Mouse (Mus musculus) MEL (cell line): Measurements from ENCODE around the gene Map3k4. TPM values are rescaled to one million over a fixed set of nuclear protein-coding genes. Genes with fewer than 3 reads are reported as not detected.
A peak's percentile ranks its signal among the peaks of the same experiment; 100 is the strongest.

ENCODE experiments used
- DNase-seq: peaks from one replicate; pipeline ENCODE4 v3.0.0; 2011; ENCODE audit warnings: low read depth, low spot score
- H3K27ac ChIP-seq: 2 replicates; pipeline ENCODE4 v1.5.1; 2012; ENCODE audit warnings: low read depth, mild to moderate bottlenecking, control low read depth, low read length, moderate library complexity; ENCODE audit not compliant: control insufficient read depth
- H3K27me3 ChIP-seq, 2 experiments: fragments of 150-350 bp in 1 of 2; sonication (generic) in 1 of 2; 2 replicates each; pipeline ENCODE4 v1.6.1; 2012; ENCODE audit warnings: low read length in 2 of 2, mild to moderate bottlenecking in 2 of 2, improper control_type of control experiment in 1 of 2, moderate library complexity in 1 of 2; ENCODE audit not compliant: insufficient read depth in 2 of 2, control insufficient read depth in 1 of 2
- H3K36me3 ChIP-seq, 2 experiments: 2 replicates each; pipeline ENCODE4 v1.6.1; 2012 to 2014; ENCODE audit warnings: low read length in 2 of 2, improper control_type of control experiment in 1 of 2, inconsistent platforms in 1 of 2, mild to moderate bottlenecking in 1 of 2; ENCODE audit not compliant: insufficient read depth in 2 of 2, control insufficient read depth in 1 of 2
- H3K4me1 ChIP-seq, 2 experiments: fragments of 150-350 bp in 1 of 2; sonication (generic) in 1 of 2; 2 replicates each; pipeline ENCODE4 v1.6.1; 2012; ENCODE audit warnings: low read length in 2 of 2, improper control_type of control experiment in 1 of 2, mild to moderate bottlenecking in 1 of 2; ENCODE audit not compliant: insufficient read depth in 2 of 2, control insufficient read depth in 1 of 2
- H3K4me3 ChIP-seq, 2 experiments: fragments of 150-350 bp in 1 of 2; sonication (generic) in 1 of 2; 2 replicates each; pipeline ENCODE4 v1.5.1; 2012; ENCODE audit warnings: low read depth in 2 of 2, low read length in 2 of 2, mild to moderate bottlenecking in 2 of 2, moderate library complexity in 2 of 2, control low read depth in 1 of 2, improper control_type of control experiment in 1 of 2; ENCODE audit not compliant: control insufficient read depth in 1 of 2, insufficient read depth in 1 of 2
- H3K79me2 ChIP-seq: 2 replicates; pipeline ENCODE4 v1.6.1; 2012; ENCODE audit warnings: mild to moderate bottlenecking, low read length, moderate library complexity; ENCODE audit not compliant: control insufficient read depth, poor library complexity, insufficient read depth
- H3K9ac ChIP-seq: 2 replicates; pipeline ENCODE4 v1.6.1; 2012; ENCODE audit warnings: low read depth, mild to moderate bottlenecking, control low read depth, low read length, moderate library complexity; ENCODE audit not compliant: control insufficient read depth, poor library complexity, severe bottlenecking
- H3K9me3 ChIP-seq: fragments of 150-350 bp; sonication (generic); replicated peaks from 2 replicates; pipeline ENCODE4 v1.6.1; 2012; ENCODE audit warnings: mild to moderate bottlenecking, low read length, improper control_type of control experiment, moderate library complexity; ENCODE audit not compliant: insufficient read depth
- BHLHE40 ChIP-seq: IDR thresholded peaks from 2 replicates; pipeline ENCODE4 v1.6.1; 2012; ENCODE audit warnings: low read depth, mild to moderate bottlenecking, inconsistent platforms, low read length, improper control_type of control experiment, borderline replicate concordance
- CHD1 ChIP-seq: IDR thresholded peaks from 2 replicates; pipeline ENCODE4 v1.6.1; 2012; ENCODE audit warnings: low read depth, mild to moderate bottlenecking, inconsistent platforms, low read length, improper control_type of control experiment
- CHD2 ChIP-seq: IDR thresholded peaks from 2 replicates; pipeline ENCODE4 v1.6.1; 2011; ENCODE audit warnings: low read length, improper control_type of control experiment
- CTCF ChIP-seq, 3 experiments: IDR thresholded peaks in 2 of 3; conservative IDR thresholded peaks in 1 of 3; 2 replicates each; pipeline ENCODE4 v1.5.1; 2011 to 2012; ENCODE audit warnings: low read length in 3 of 3, low read depth in 2 of 3, mild to moderate bottlenecking in 2 of 3, improper control_type of control experiment in 1 of 3, inconsistent platforms in 1 of 3, mixed read lengths in 1 of 3, moderate library complexity in 1 of 3; ENCODE audit not compliant: control insufficient read depth in 1 of 3, insufficient read depth in 1 of 3, poor library complexity in 1 of 3, severe bottlenecking in 1 of 3
- E2F4 ChIP-seq: IDR thresholded peaks from 2 replicates; pipeline ENCODE4 v1.6.1; 2011; ENCODE audit warnings: low read depth, low read length, improper control_type of control experiment, borderline replicate concordance
- ELF1 ChIP-seq: IDR thresholded peaks from 2 replicates; pipeline ENCODE4 v1.6.1; 2014; ENCODE audit warnings: low read depth, mild to moderate bottlenecking, inconsistent platforms, low read length, improper control_type of control experiment, moderate library complexity
- EP300 ChIP-seq, 2 experiments: IDR thresholded peaks; 2 replicates each; pipeline ENCODE4 v1.6.1; 2011; ENCODE audit warnings: improper control_type of control experiment in 2 of 2, low read length in 2 of 2, low read depth in 1 of 2, mild to moderate bottlenecking in 1 of 2
- ETS1 ChIP-seq: IDR thresholded peaks from 2 replicates; pipeline ENCODE4 v1.6.1; 2012; ENCODE audit warnings: low read depth, mild to moderate bottlenecking, inconsistent platforms, low read length, improper control_type of control experiment, moderate library complexity
- GABPA ChIP-seq: IDR thresholded peaks from 2 replicates; pipeline ENCODE4 v1.6.1; 2012; ENCODE audit warnings: low read depth, mild to moderate bottlenecking, inconsistent platforms, low read length, improper control_type of control experiment, moderate library complexity
- HCFC1 ChIP-seq: IDR thresholded peaks from 2 replicates; pipeline ENCODE4 v1.6.1; 2012; ENCODE audit warnings: low read depth, mild to moderate bottlenecking, inconsistent platforms, low read length, improper control_type of control experiment, moderate library complexity
- KAT2A ChIP-seq: conservative IDR thresholded peaks from 2 replicates; pipeline ENCODE4 v1.6.1; 2012; ENCODE audit warnings: low read depth, low read length, improper control_type of control experiment, inconsistent platforms
- MAFK ChIP-seq: IDR thresholded peaks from 2 replicates; pipeline ENCODE4 v1.6.1; 2011; ENCODE audit warnings: low read depth, mild to moderate bottlenecking, low read length, improper control_type of control experiment, borderline replicate concordance
- MAX ChIP-seq: IDR thresholded peaks from 2 replicates; pipeline ENCODE4 v1.6.1; 2011; ENCODE audit warnings: low read length, improper control_type of control experiment
- MAZ ChIP-seq: IDR thresholded peaks from 2 replicates; pipeline ENCODE4 v1.6.1; 2012; ENCODE audit warnings: low read depth, mild to moderate bottlenecking, inconsistent platforms, low read length, improper control_type of control experiment
- NELFE ChIP-seq: IDR thresholded peaks from 2 replicates; pipeline ENCODE4 v1.6.1; 2011; ENCODE audit warnings: low read depth, low read length, improper control_type of control experiment
- POLR2A ChIP-seq, 2 experiments: IDR thresholded peaks; 2 replicates each; pipeline ENCODE4 v1.6.1; 2011 to 2012; ENCODE audit warnings: low read length in 2 of 2, mild to moderate bottlenecking in 2 of 2, control low read depth in 1 of 2, improper control_type of control experiment in 1 of 2, low read depth in 1 of 2, moderate library complexity in 1 of 2; ENCODE audit not compliant: control insufficient read depth in 1 of 2, insufficient read depth in 1 of 2, poor library complexity in 1 of 2
- POLR2AphosphoS2 ChIP-seq: IDR thresholded peaks from 2 replicates; pipeline ENCODE4 v1.6.1; 2011; ENCODE audit warnings: low read length, improper control_type of control experiment
- POLR2AphosphoS5 ChIP-seq: IDR thresholded peaks from 2 replicates; pipeline ENCODE4 v1.6.1; 2012; ENCODE audit warnings: low read depth, borderline replicate concordance, mild to moderate bottlenecking, inconsistent platforms, low read length, moderate library complexity, mixed read lengths
- RCOR1 ChIP-seq: IDR thresholded peaks from 2 replicates; pipeline ENCODE4 v1.6.1; 2012; ENCODE audit warnings: low read depth, mild to moderate bottlenecking, inconsistent platforms, low read length, improper control_type of control experiment
- SMC3 ChIP-seq: IDR thresholded peaks from 2 replicates; pipeline ENCODE4 v1.6.1; 2011; ENCODE audit warnings: low read depth, low read length, improper control_type of control experiment
- TBP ChIP-seq: IDR thresholded peaks from 2 replicates; pipeline ENCODE4 v1.8.0; 2011; ENCODE audit warnings: low read depth, low read length, improper control_type of control experiment
- TCF12 ChIP-seq: IDR thresholded peaks from 2 replicates; pipeline ENCODE4 v1.6.1; 2014; ENCODE audit warnings: low read depth, mild to moderate bottlenecking, inconsistent platforms, low read length, improper control_type of control experiment, moderate library complexity
- USF2 ChIP-seq, 2 experiments: IDR thresholded peaks; 2 replicates each; pipeline ENCODE4 v1.6.1; 2011 to 2012; ENCODE audit warnings: improper control_type of control experiment in 2 of 2, low read length in 2 of 2, borderline replicate concordance in 1 of 2, inconsistent platforms in 1 of 2, low read depth in 1 of 2, mild to moderate bottlenecking in 1 of 2; ENCODE audit not compliant: insufficient read depth in 1 of 2
- ZC3H11A ChIP-seq: IDR thresholded peaks from 2 replicates; pipeline ENCODE4 v1.6.1; 2012; ENCODE audit warnings: low read depth, mild to moderate bottlenecking, inconsistent platforms, low read length, improper control_type of control experiment
- ZKSCAN1 ChIP-seq: IDR thresholded peaks from 2 replicates; pipeline ENCODE4 v1.6.1; 2012; ENCODE audit warnings: low read depth, mild to moderate bottlenecking, inconsistent platforms, low read length, improper control_type of control experiment, moderate library complexity
- ZMIZ1 ChIP-seq: IDR thresholded peaks from 2 replicates; pipeline ENCODE4 v1.6.1; 2012; ENCODE audit warnings: low read depth, mild to moderate bottlenecking, inconsistent platforms, low read length, improper control_type of control experiment, moderate library complexity
- ZNF384 ChIP-seq: IDR thresholded peaks from 2 replicates; pipeline ENCODE4 v1.6.1; 2012; ENCODE audit warnings: low read depth, mild to moderate bottlenecking, inconsistent platforms, low read length, improper control_type of control experiment
- polyA plus RNA-seq, 2 experiments: library from polyadenylated mRNA; stranded (reverse) in 1 of 2; unstranded in 1 of 2; fragments of >175 nt in 1 of 2; fragments of >200 nt in 1 of 2; gene quantifications; 2 replicates each; pipeline versions ENCODE4 v1.2.1 to v1.2.4; 2012; ENCODE audit warnings: low replicate concordance in 2 of 2, low read depth in 1 of 2; ENCODE audit not compliant: insufficient read length in 2 of 2, insufficient read depth in 1 of 2, missing spikeins in 1 of 2
- total RNA-seq: library from RNA; depleted of rRNA; stranded (reverse); fragments of 300-350 nt; gene quantifications from 2 replicates; pipeline ENCODE4 v1.2.3, GENCODE M21; 2012

Gene Map3k4
- total and polyA plus RNA-seq, 3 experiments = 18.0 to 20.4 TPM; not detected in 1

- TF ChIP-seq POLR2A (IDR thresholded peaks at IDR 0.05; ENCODE audit: control insufficient read depth in 1 of 2, insufficient read depth in 1 of 2, low read depth in 1 of 2, low read length in 2 of 2, poor library complexity in 1 of 2) (no peak), CHD2 (no peak), KAT2A (no peak), NELFE (no peak), EP300 (IDR thresholded peaks at IDR 0.05; ENCODE audit: low read depth in 1 of 2, low read length in 2 of 2) (peak; percentile 80 to 85), RCOR1 (peak; percentile 46; the same call in 1 of the 2 replicates), MAFK (no peak), ZKSCAN1 (no peak), ZC3H11A (no peak), BHLHE40 (no peak), TBP (no peak), ZNF384 (no peak), ZMIZ1 (no peak), GABPA (no peak), USF2 (IDR thresholded peaks at IDR 0.05; ENCODE audit: borderline replicate concordance in 1 of 2, insufficient read depth in 1 of 2, low read depth in 1 of 2, low read length in 2 of 2) (no peak), POLR2AphosphoS2 (no peak), E2F4 (no peak), MAZ (no peak), POLR2AphosphoS5 (no peak), MAX (no peak), TCF12 (peak; percentile 77), SMC3 (no peak), CTCF (IDR thresholded peaks at IDR 0.05 in 2 of 3, conservative IDR thresholded peaks at IDR 0.05 in 1 of 3; ENCODE audit: control insufficient read depth in 1 of 3, insufficient read depth in 1 of 3, low read depth in 2 of 3, low read length in 3 of 3, poor library complexity in 1 of 3, severe bottlenecking in 1 of 3) (no peak)
Observed at GRCm38 (mm10) chr17:12185855-12186254, 132.7 kb downstream of the Map3k4 start (continued).

GRCm38 (mm10) chr17:12184283-12184682, 134.3 kb downstream of the Map3k4 start:
- TF ChIP-seq CHD2 (no peak), GABPA (no peak), ELF1 (no peak), MAZ (no peak), MAFK (no peak), HCFC1 (no peak), ETS1 (no peak), POLR2AphosphoS5 (no peak), CHD1 (no peak), ZC3H11A (no peak), RCOR1 (no peak)
- H3K9ac ChIP-seq = no peak overlapping the region
- H3K36me3 ChIP-seq = peaks cover 0 to 21% of the 10 kb centered on the region in 2 experiments; a peak in 2 of 4 replicates
- DNase-seq = no peak
- no peaks in the 10 kb centered on the region for H3K27me3 ChIP-seq
- H3K9me3 ChIP-seq = no peaks in the 10 kb centered on the region
- H3K79me2 ChIP-seq = no peaks in the 10 kb centered on the region
- no peak overlapping the region for H3K4me3 ChIP-seq
- H3K4me1 ChIP-seq = peaks cover 16 to 21% of the 10 kb centered on the region in 2 experiments
- H3K27ac ChIP-seq = no peak overlapping the region
